Mouse (Mus musculus) lung, adult 2 months (tissue): Measurements from ENCODE around the gene Tsfm.

Source experiments
- CTCF ChIP-seq: fragments of 200-500 bp; IDR thresholded peaks from 2 replicates; pipeline ENCODE4 v1.5.1; 2011; ENCODE audit warnings: mild to moderate bottlenecking, low read length, control low read depth; ENCODE audit not compliant: insufficient read depth
- POLR2A ChIP-seq: fragments of 200-500 bp; IDR thresholded peaks from 2 replicates; pipeline ENCODE4 v1.6.1; 2011; ENCODE audit warnings: low read depth, mild to moderate bottlenecking, control low read depth, low read length, borderline replicate concordance; ENCODE audit errors: extremely low read depth

DNA sequence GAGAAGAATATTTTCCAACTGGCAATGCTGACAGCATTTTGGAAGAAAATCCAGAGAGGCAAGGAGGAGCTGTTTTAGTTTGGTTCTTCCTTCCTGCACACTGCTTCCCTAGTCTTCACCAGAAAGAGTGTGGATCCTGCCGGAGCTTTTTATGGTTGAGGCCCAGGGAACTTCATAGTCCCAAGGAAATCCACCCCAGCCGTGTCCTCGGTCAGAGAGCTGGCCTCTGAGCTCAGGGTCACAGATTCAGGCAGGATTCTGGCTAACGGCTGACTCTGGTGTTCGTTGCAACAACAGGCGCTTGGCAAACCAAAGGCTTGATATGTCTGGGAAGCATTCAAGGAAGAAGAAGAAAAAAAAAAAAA lies 67.7 kb downstream of the Tsfm start:
- TF ChIP-seq CTCF, result no peak
- no peak for TF ChIP-seq POLR2A
